Mouse (Mus musculus) embryonic fibroblast, embryonic 13.5 days (primary cell): ENCODE measurements around the gene Slc22a20.

Source experiments
- CTCF ChIP-seq: IDR thresholded peaks from 2 replicates; pipeline ENCODE4 v1.5.1; 2011; ENCODE audit warnings: mild to moderate bottlenecking, control low read depth, low read length, moderate library complexity, borderline replicate concordance; ENCODE audit not compliant: insufficient read depth
- POLR2A ChIP-seq: IDR thresholded peaks from 2 replicates; pipeline ENCODE4 v1.6.1; 2011; ENCODE audit warnings: low read depth, mild to moderate bottlenecking, control low read depth, low read length, moderate library complexity

- TF ChIP-seq POLR2A (no peak), CTCF (no peak)
Observed at GRCm38 (mm10) chr19:5943404-5943803, 42.5 kb downstream of the Slc22a20 start.
